Mouse (Mus musculus) hindbrain, postnatal 0 days (tissue): ENCODE measurements around the gene Galk1. TPM values are rescaled to one million over a fixed set of nuclear protein-coding genes. Genes with fewer than 3 reads are reported as not detected.

Source experiments
- ATAC-seq: fragments of 200-750 bp; cut with Nextera tagmentation; 2 replicates; pipeline ENCODE4 v1.8.0; 2017; ENCODE audit warnings: mild to moderate bottlenecking, moderate TSS enrichment, moderate library complexity
- DNase-seq: peaks from one replicate; pipeline ENCODE4 v3.0.0-alpha.2; 2015; ENCODE audit warnings: low spot score
- H3K27ac ChIP-seq: fragments of 300-500 bp; sonication (generic); 2 replicates; pipeline ENCODE4 v1.5.1; 2014; ENCODE audit warnings: mild to moderate bottlenecking
- H3K27me3 ChIP-seq: fragments of 300-500 bp; sonication (generic); 2 replicates; pipeline ENCODE4 v1.6.1; 2014; ENCODE audit warnings: low read length, mixed read lengths; ENCODE audit not compliant: insufficient read depth
- H3K36me3 ChIP-seq: fragments of 300-500 bp; sonication (generic); 2 replicates; pipeline ENCODE4 v1.6.1; 2014; ENCODE audit warnings: low read length, mixed read lengths; ENCODE audit not compliant: insufficient read depth
- H3K4me1 ChIP-seq: fragments of 300-500 bp; sonication (generic); 2 replicates; pipeline ENCODE4 v1.6.1; 2014; ENCODE audit warnings: antibody characterized with exemption, low read length, mixed read lengths; ENCODE audit not compliant: insufficient read depth
- H3K4me2 ChIP-seq: fragments of 300-500 bp; sonication (generic); 2 replicates; pipeline ENCODE4 v1.6.1; 2014; ENCODE audit warnings: low read depth, mild to moderate bottlenecking, low read length, moderate library complexity, mixed read lengths
- H3K4me3 ChIP-seq: fragments of 300-500 bp; sonication (generic); 2 replicates; pipeline ENCODE4 v1.5.1; 2014; ENCODE audit warnings: low read length
- H3K9ac ChIP-seq: fragments of 300-500 bp; sonication (generic); replicated peaks from 2 replicates; pipeline ENCODE4 v1.6.1; 2014; ENCODE audit warnings: mild to moderate bottlenecking, low read length, moderate library complexity, mixed read lengths
- H3K9me3 ChIP-seq: fragments of 300-500 bp; sonication (generic); 2 replicates; pipeline ENCODE4 v1.6.1; 2016; ENCODE audit warnings: low read length, mixed read lengths
- CTCF ChIP-seq: IDR thresholded peaks from 2 replicates; pipeline ENCODE4 v1.5.1; 2016; ENCODE audit warnings: antibody characterized with exemption, control low read depth, low read depth
- WGBS: fragments of 180-500 bp; shearing (Covaris S2); extraction: QIAGEN DNeasy Blood & Tissue Kit; methylation state at CpG from one replicate; pipeline ENCODE4 v1.1.7; 2014; 5-methylcytosine and 5-hydroxymethylcytosine counted together
- polyA plus RNA-seq: library from polyadenylated mRNA; unstranded; fragments of >200 nt; fragmentation: Nextera tagmentation; extraction: Ambion mirVana; gene quantifications from 2 replicates; pipeline ENCODE4 v1.2.1, GENCODE M21; 2015
- total RNA-seq: library from RNA; depleted of rRNA; stranded (reverse); fragments of >200 nt; gene quantifications from 2 replicates; pipeline ENCODE4 v1.2.3, GENCODE M21; 2014; rRNA removed

Galk1 gene
- total and polyA plus RNA-seq, 2 experiments from 2014 or later: 51.5 to 60.3 TPM

DNA sequence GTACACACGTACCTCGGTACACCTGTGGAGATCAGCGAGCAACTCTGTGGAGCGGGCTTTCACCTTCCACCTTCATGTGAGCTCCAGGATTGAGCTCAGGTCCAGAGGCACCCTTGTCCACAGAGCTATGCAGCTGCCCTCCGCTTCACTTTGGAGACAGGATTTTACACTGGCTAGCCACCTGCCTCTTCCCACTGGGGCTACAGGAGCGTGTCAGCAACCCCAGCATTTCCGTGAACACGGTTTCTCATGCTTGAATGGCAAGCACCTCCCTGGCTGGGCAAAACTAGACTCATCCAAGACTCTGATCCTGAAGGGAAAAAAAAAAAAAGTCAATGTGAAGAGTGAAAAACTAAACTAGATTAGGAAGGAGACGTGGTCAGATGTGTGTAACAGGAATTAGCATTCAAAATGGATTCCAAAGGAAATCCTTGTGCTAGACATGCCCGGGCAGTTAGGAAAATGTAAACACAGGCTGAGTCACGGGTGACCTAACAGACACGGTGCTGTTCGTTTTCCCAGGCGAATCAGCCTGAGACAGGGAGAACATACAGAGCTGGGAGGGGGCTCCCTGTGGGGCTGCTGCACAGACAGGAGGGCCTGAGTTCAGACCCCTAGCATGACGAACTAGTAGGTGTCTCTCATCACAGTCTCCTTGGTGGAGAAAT is 42.4 kb downstream of the Galk1 start:
- H3K27me3 ChIP-seq: peaks cover 7% of the 10 kb centered on the region; the same call in 1 of the 2 replicates
- 0 out of 2 replicates have a peak, but pooled peaks cover under 1% of the 10 kb centered on the region for H3K4me1 ChIP-seq
- no peak overlapping the region for H3K4me3 ChIP-seq
- peaks cover 13% of the 10 kb centered on the region; the same call in 1 of the 2 replicates for H3K36me3 ChIP-seq
- H3K9ac ChIP-seq: no peak overlapping the region
- DNase-seq (no peak), ATAC-seq (no peak)
- no peak overlapping the region for H3K4me2 ChIP-seq
- no peaks in the 10 kb centered on the region for H3K9me3 ChIP-seq
- WGBS: 59% methylated on average over 15 of the region's 15 CpGs
- H3K27ac ChIP-seq: no peak overlapping the region
- no peak for TF ChIP-seq CTCF

GRCm38 (mm10) chr11:115968731-115969405 is 43.7 kb downstream of the Galk1 start:
- no peaks in the 10 kb centered on the region for H3K9me3 ChIP-seq
- no peak for ATAC-seq
- no peak for TF ChIP-seq CTCF
- H3K27ac ChIP-seq: no peak overlapping the region
- H3K27me3 ChIP-seq: peaks cover 2% of the 10 kb centered on the region; the same call in 1 of the 2 replicates
- WGBS: 60% methylated on average over 5 of the region's 5 CpGs
- H3K4me3 ChIP-seq: no peak overlapping the region
- no peak overlapping the region for H3K9ac ChIP-seq
- H3K4me2 ChIP-seq: no peak overlapping the region
- H3K36me3 ChIP-seq: peaks cover 25% of the 10 kb centered on the region; the same call in 1 of the 2 replicates
- H3K4me1 ChIP-seq: no peaks in the 10 kb centered on the region
- no peak for DNase-seq

GRCm38 (mm10) chr11:115964977-115965604 is 47.4 kb downstream of the Galk1 start:
- Histone ChIP-seq H3K4me2 (no peak overlapping the region), H3K9me3 (no peaks in the 10 kb centered on the region), H3K9ac (no peak overlapping the region), H3K4me1 (no peaks in the 10 kb centered on the region), H3K27ac (no peak overlapping the region), H3K36me3 (peaks cover 50% of the 10 kb centered on the region; the same call in 1 of the 2 replicates), H3K4me3 (no peak overlapping the region), H3K27me3 (no peaks in the 10 kb centered on the region)
- no peak for TF ChIP-seq CTCF
- no peak for ATAC-seq
- 80% methylated on average over 10 of the region's 10 CpGs for WGBS
- no peak for DNase-seq

DNA sequence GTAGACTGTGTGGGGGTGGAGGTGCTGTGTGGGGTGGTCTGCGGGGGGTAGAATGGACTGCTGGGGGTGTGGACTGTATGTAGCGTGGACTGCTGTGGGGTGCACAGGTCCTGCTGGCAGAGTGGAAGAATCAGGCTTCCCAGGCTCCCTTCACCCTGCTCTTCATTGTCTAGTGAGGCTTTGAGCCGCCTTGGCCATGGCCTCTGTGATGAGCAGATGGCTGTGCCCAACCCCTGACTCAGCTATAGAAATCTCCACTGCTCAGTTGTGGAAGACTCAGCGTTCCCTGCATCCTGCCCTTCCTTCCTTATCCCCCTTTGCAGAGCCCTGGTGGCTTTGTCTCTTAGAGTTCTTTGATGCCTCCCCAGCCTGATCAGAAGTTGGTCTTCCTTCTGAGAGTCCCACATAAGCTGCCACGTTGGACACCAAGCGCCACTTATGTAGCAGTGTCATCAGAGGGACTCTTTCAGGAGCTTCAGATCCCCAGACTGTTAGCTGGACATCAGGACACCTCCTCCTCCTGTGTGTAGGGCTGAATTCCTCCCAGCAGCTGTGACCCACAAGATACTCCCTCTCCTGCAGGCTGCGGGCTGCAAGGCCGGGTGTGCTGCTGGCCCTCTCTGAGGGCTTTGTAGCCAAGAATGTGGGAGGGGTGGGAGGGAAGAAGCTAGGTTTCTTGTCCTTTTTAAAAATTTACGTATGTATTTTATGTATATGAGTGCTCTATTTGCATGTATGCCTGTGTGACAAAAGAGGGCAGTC is 49.7 kb downstream of the Galk1 start:
- no peak for TF ChIP-seq CTCF
- Histone ChIP-seq H3K9me3 (no peaks in the 10 kb centered on the region), H3K27ac (no peak overlapping the region), H3K4me3 (no peak overlapping the region), H3K4me2 (no peak overlapping the region), H3K9ac (no peak overlapping the region), H3K27me3 (no peaks in the 10 kb centered on the region), H3K4me1 (no peaks in the 10 kb centered on the region), H3K36me3 (peaks cover 52% of the 10 kb centered on the region; the same call in 1 of the 2 replicates)
- DNase-seq (no peak), ATAC-seq (no peak)
- 87% methylated on average over 9 of the region's 9 CpGs for WGBS

- no peak overlapping the region for H3K9ac ChIP-seq
- peaks cover 10% of the 10 kb centered on the region; the same call in 1 of the 2 replicates for H3K4me1 ChIP-seq
- peaks cover 37% of the 10 kb centered on the region; the same call in 1 of the 2 replicates for H3K36me3 ChIP-seq
- DNase-seq: peak; percentile 37
- no peaks in the 10 kb centered on the region for H3K27me3 ChIP-seq
- 80% methylated on average over 9 of the region's 9 CpGs for WGBS
- no peaks in the 10 kb centered on the region for H3K9me3 ChIP-seq
- H3K4me2 ChIP-seq: no peak overlapping the region
- ATAC-seq: no peak
- H3K27ac ChIP-seq: 0 out of 2 replicates have a peak overlapping the region, but pooled peaks have one; percentile 8
- no peak overlapping the region for H3K4me3 ChIP-seq
- TF ChIP-seq CTCF: no peak
Observed at GRCm38 (mm10) chr11:115959018-115959417, 53.5 kb downstream of the Galk1 start.

Other genes with a start within 250 kb of the Galk1 start
- gene Tmem94, start 247.3 kb downstream of the Galk1 start, total RNA-seq: 42.4 and 42.6 TPM in 2 replicates
- gene Tmem94, start 247.3 kb downstream of the Galk1 start, polyA plus RNA-seq: 12.5 and 16.1 TPM in 2 replicates
- gene Caskin2, start 199.1 kb downstream of the Galk1 start, total RNA-seq: 24.4 and 39.2 TPM in 2 replicates
- 7.7 and 8.0 TPM in 2 replicates for gene Caskin2, start 199.1 kb downstream of the Galk1 start, polyA plus RNA-seq
- 22.5 and 34.6 TPM in 2 replicates for gene Tsen54, start 198.0 kb downstream of the Galk1 start, total RNA-seq
- gene Tsen54, start 198.0 kb downstream of the Galk1 start, polyA plus RNA-seq: 18.0 and 18.8 TPM in 2 replicates
- 1.6 and 2.1 TPM in 2 replicates for gene Llgl2, start 188.7 kb downstream of the Galk1 start, total RNA-seq
- 1.5 and 1.8 TPM in 2 replicates for gene Llgl2, start 188.7 kb downstream of the Galk1 start, polyA plus RNA-seq
- 0.29 and 0.63 TPM in 2 replicates for gene Myo15b, start 154.3 kb downstream of the Galk1 start, total RNA-seq
- gene Myo15b, start 154.3 kb downstream of the Galk1 start, polyA plus RNA-seq: 0.20 and 0.45 TPM in 2 replicates
- 2.0 and 2.5 TPM in 2 replicates for gene Smim5, start 112.8 kb downstream of the Galk1 start, total RNA-seq
- gene Smim5, start 112.8 kb downstream of the Galk1 start, polyA plus RNA-seq: 2.7 and 3.7 TPM in 2 replicates
- gene Smim6, start 100.7 kb downstream of the Galk1 start, total RNA-seq: not detected in 2 replicates
- gene Smim6, start 100.7 kb downstream of the Galk1 start, polyA plus RNA-seq: 0.35 and 0.43 TPM in 2 replicates
- 46.4 and 52.8 TPM in 2 replicates for gene Sap30bp, start 79.4 kb downstream of the Galk1 start, total RNA-seq
- 39.2 and 42.8 TPM in 2 replicates for gene Sap30bp, start 79.4 kb downstream of the Galk1 start, polyA plus RNA-seq
- 11.4 and 14.3 TPM in 2 replicates for gene Recql5, start 79.2 kb downstream of the Galk1 start, total RNA-seq
- gene Recql5, start 79.2 kb downstream of the Galk1 start, polyA plus RNA-seq: 7.9 and 9.9 TPM in 2 replicates
- gene Itgb4, start 38.0 kb downstream of the Galk1 start, total RNA-seq: 1.7 and 3.1 TPM in 2 replicates
- 2.2 and 2.8 TPM in 2 replicates for gene Itgb4, start 38.0 kb downstream of the Galk1 start, polyA plus RNA-seq
- gene H3f3b, start 15.2 kb upstream of the Galk1 start, total RNA-seq: 603 and 627 TPM in 2 replicates
- gene H3f3b, start 15.2 kb upstream of the Galk1 start, polyA plus RNA-seq: 2,179 and 2,253 TPM in 2 replicates
- 47.1 and 50.2 TPM in 2 replicates for gene Unk, start 17.6 kb upstream of the Galk1 start, total RNA-seq
- gene Unk, start 17.6 kb upstream of the Galk1 start, polyA plus RNA-seq: 22.8 and 24.5 TPM in 2 replicates
- 0.65 and 1.3 TPM in 2 replicates for gene Unc13d, start 65.2 kb upstream of the Galk1 start, total RNA-seq
- 0.65 and 0.96 TPM in 2 replicates for gene Unc13d, start 65.2 kb upstream of the Galk1 start, polyA plus RNA-seq
- gene Wbp2, start 74.3 kb upstream of the Galk1 start, total RNA-seq: 146 and 171 TPM in 2 replicates
- gene Wbp2, start 74.3 kb upstream of the Galk1 start, polyA plus RNA-seq: 206 and 234 TPM in 2 replicates
- 14.2 and 17.0 TPM in 2 replicates for gene Trim47, start 114.5 kb upstream of the Galk1 start, total RNA-seq
- gene Trim47, start 114.5 kb upstream of the Galk1 start, polyA plus RNA-seq: 9.5 and 10.1 TPM in 2 replicates
- gene Trim65, start 118.4 kb upstream of the Galk1 start, total RNA-seq: 8.2 and 9.6 TPM in 2 replicates
- gene Trim65, start 118.4 kb upstream of the Galk1 start, polyA plus RNA-seq: 2.4 TPM in 2 replicates
- 83.9 and 94.0 TPM in 2 replicates for gene Mrpl38, start 126.1 kb upstream of the Galk1 start, total RNA-seq
- gene Mrpl38, start 126.1 kb upstream of the Galk1 start, polyA plus RNA-seq: 71.9 and 73.3 TPM in 2 replicates
- 68.1 and 73.5 TPM in 2 replicates for gene Fbf1, start 155.4 kb upstream of the Galk1 start, total RNA-seq
- gene Fbf1, start 155.4 kb upstream of the Galk1 start, polyA plus RNA-seq: 33.8 and 35.3 TPM in 2 replicates
- gene Ten1, start 186.1 kb upstream of the Galk1 start, total RNA-seq: 66.6 and 74.8 TPM in 2 replicates
- 101 and 110 TPM in 2 replicates for gene Ten1, start 186.1 kb upstream of the Galk1 start, polyA plus RNA-seq
- 109 and 112 TPM in 2 replicates for gene Acox1, start 186.3 kb upstream of the Galk1 start, total RNA-seq
- 63.4 and 65.0 TPM in 2 replicates for gene Acox1, start 186.3 kb upstream of the Galk1 start, polyA plus RNA-seq
- gene Evpl, start 225.4 kb upstream of the Galk1 start, total RNA-seq: 2.8 and 2.9 TPM in 2 replicates
- gene Evpl, start 225.4 kb upstream of the Galk1 start, polyA plus RNA-seq: 1.6 TPM in 2 replicates